Mouse (Mus musculus): ENCODE data around the gene Fhit.

DNA sequence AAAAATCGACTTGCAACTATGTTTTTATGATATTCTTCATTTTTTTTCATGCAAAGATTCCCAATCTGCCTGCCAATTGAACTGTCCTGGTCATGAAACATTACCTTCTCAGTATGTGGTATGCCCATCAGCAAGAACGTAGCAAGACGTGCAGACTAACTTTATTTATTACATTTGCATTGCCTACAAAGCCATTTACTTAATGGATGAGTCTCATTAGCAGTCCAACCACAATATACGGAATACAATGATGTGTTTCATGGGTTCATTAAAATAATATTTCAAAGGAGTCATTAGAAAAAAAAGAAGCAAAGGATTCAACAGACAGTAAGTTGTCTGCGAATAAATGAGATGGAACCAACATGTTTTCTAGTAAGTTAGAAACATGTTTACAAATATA, 933.1 kb downstream of the Fhit start:
- no peak for TF ChIP-seq CTCF (IDR thresholded peaks at IDR 0.05; ENCODE audit: control insufficient read depth, insufficient read depth, low read length)
- TF ChIP-seq POLR2A (IDR thresholded peaks at IDR 0.05; ENCODE audit: borderline replicate concordance, control insufficient read depth, low read depth, low read length): no peak

Data from bone marrow, adult 2 months (tissue).